8 mouse cellular contexts compared by ENCODE assay signal in genomic region chr1:155082158-155082964, GRCm38 (mm10). TPM values are rescaled to one million over a fixed set of nuclear protein-coding genes. Genes with fewer than 3 reads are reported as not detected.
DNase-seq lines count a peak whose midpoint lies in the region; ATAC-seq and TF ChIP-seq lines count a peak whose summit lies in the region.

No protein-coding gene starts in this region.

- DNase-seq in adrenal gland, adult (ENCODE audit: inconsistent age in 2 of 2, low spot score in 1 of 2): peak; percentile 38 to 72
- no peak for DNase-seq in adrenal gland, postnatal 25 days
- no peak for DNase-seq in liver, embryonic 13.5 days
- DNase-seq in embryo, embryonic 9.5 days (ENCODE audit: extremely low spot score): no peak
- DNase-seq in urinary bladder, postnatal 25 days (ENCODE audit: low spot score): no peak

- no peaks in the 10 kb centered on the region for H3K9me3 ChIP-seq in E14TG2a.4 (ENCODE audit: low read length)
- no peaks in the 10 kb centered on the region for H3K9me3 ChIP-seq in heart, embryonic 14.5 days (ENCODE audit: control insufficient read depth, low read length)
- H3K9me3 ChIP-seq in liver, embryonic 13.5 days (replicated peaks): no peaks in the 10 kb centered on the region
- H3K9me3 ChIP-seq in stomach, embryonic 15.5 days: no peaks in the 10 kb centered on the region

- TF ChIP-seq CTCF in E14TG2a.4 (conservative IDR thresholded peaks at IDR 0.05; ENCODE audit: low read length): no peak

- ATAC-seq in heart, embryonic 14.5 days (ENCODE audit: insufficient number of reproducible peaks, insufficient read depth, low FRiP score, low read depth): no peak
- ATAC-seq in liver, embryonic 13.5 days (ENCODE audit: low read depth): no peak
- no peak for ATAC-seq in stomach, embryonic 15.5 days (ENCODE audit: insufficient read depth, low FRiP score, low read depth)

- peak overlapping the region; percentile 81 for H3K4me3 ChIP-seq in E14TG2a.4 (replicated peaks; ENCODE audit: low read length)
- H3K4me3 ChIP-seq in heart, embryonic 14.5 days (ENCODE audit: control insufficient read depth in 1 of 2, insufficient read depth in 1 of 2, low read depth in 1 of 2, low read length in 2 of 2): peak overlapping the region; percentile 47 to 52
- peak overlapping the region; percentile 63 for H3K4me3 ChIP-seq in liver, embryonic 13.5 days (replicated peaks)
- peak overlapping the region; percentile 47 for H3K4me3 ChIP-seq in stomach, embryonic 15.5 days (replicated peaks)

- peak overlapping the region; percentile 78 to 88 for H3K27ac ChIP-seq in heart, embryonic 14.5 days (replicated peaks in 1 of 2; ENCODE audit: control insufficient read depth in 1 of 2, insufficient read depth in 1 of 2, low read depth in 2 of 2, low read length in 2 of 2)
- peak overlapping the region; percentile 51; the same call in 1 of the 2 replicates for H3K27ac ChIP-seq in liver, embryonic 13.5 days
- H3K27ac ChIP-seq in stomach, embryonic 15.5 days: peak overlapping the region; percentile 93

- 20% methylated on average over 11 of the region's 11 CpGs for WGBS in heart, embryonic 14.5 days
- WGBS in liver, embryonic 13.5 days (ENCODE audit: insufficient replicate concordance): 15% methylated on average over 11 of the region's 11 CpGs
- 14% methylated on average over 11 of the region's 11 CpGs for WGBS in stomach, embryonic 15.5 days

- peak overlapping the region; percentile 74 for H3K9ac ChIP-seq in heart, embryonic 14.5 days (ENCODE audit: low read length)
- peak overlapping the region; percentile 71 for H3K9ac ChIP-seq in liver, embryonic 13.5 days
- H3K9ac ChIP-seq in stomach, embryonic 15.5 days: 0 out of 2 replicates have a peak overlapping the region, but pooled peaks have one; percentile 13

- peaks cover 51% of the 10 kb centered on the region for H3K27me3 ChIP-seq in E14TG2a.4 (ENCODE audit: insufficient read depth, low read length)
- H3K27me3 ChIP-seq in heart, embryonic 14.5 days (ENCODE audit: control insufficient read depth, insufficient read depth, low read length): no peaks in the 10 kb centered on the region
- peaks cover 44% of the 10 kb centered on the region for H3K27me3 ChIP-seq in liver, embryonic 13.5 days
- no peaks in the 10 kb centered on the region for H3K27me3 ChIP-seq in stomach, embryonic 15.5 days (replicated peaks)

- peak overlapping the region; percentile 74 for H3K4me2 ChIP-seq in heart, embryonic 14.5 days (ENCODE audit: low read length)
- peak overlapping the region; percentile 89 for H3K4me2 ChIP-seq in liver, embryonic 13.5 days
- peak overlapping the region; percentile 82 for H3K4me2 ChIP-seq in stomach, embryonic 15.5 days

- H3K4me1 ChIP-seq in E14TG2a.4 (replicated peaks; ENCODE audit: low read depth, low read length): peaks cover 70% of the 10 kb centered on the region
- peaks cover 34 to 43% of the 10 kb centered on the region in 2 experiments for H3K4me1 ChIP-seq in heart, embryonic 14.5 days (ENCODE audit: control insufficient read depth in 2 of 2, insufficient read depth in 2 of 2, low read length in 2 of 2)
- peaks cover 54% of the 10 kb centered on the region for H3K4me1 ChIP-seq in liver, embryonic 13.5 days (replicated peaks)
- peaks cover 38% of the 10 kb centered on the region for H3K4me1 ChIP-seq in stomach, embryonic 15.5 days

- no peaks in the 10 kb centered on the region for H3K36me3 ChIP-seq in E14TG2a.4 (ENCODE audit: insufficient read depth, low read length)
- no peaks in the 10 kb centered on the region for H3K36me3 ChIP-seq in heart, embryonic 14.5 days (ENCODE audit: control insufficient read depth, insufficient read depth, low read length)
- no peaks in the 10 kb centered on the region for H3K36me3 ChIP-seq in liver, embryonic 13.5 days
- H3K36me3 ChIP-seq in stomach, embryonic 15.5 days: no peaks in the 10 kb centered on the region

RNA-seq across cellular contexts. Expression of gene Ier5, which starts 17.1 kb away (rescaled TPM):
- 6.7 and 9.1 TPM in 2 replicates for total RNA-seq in adrenal gland, postnatal 25 days (2021)
- polyA plus RNA-seq in heart, embryonic 14.5 days (2014; fragmentation: Nextera tagmentation; extraction: Ambion mirVana): 8.3 and 10.4 TPM in 2 replicates
- 1.6 and 1.9 TPM in 2 replicates for polyA plus RNA-seq in liver, embryonic 13.5 days (2015; fragmentation: Nextera tagmentation; extraction: Ambion mirVana)
- 5.8 TPM in 2 replicates for polyA plus RNA-seq in stomach, embryonic 15.5 days (2015; fragmentation: Nextera tagmentation; extraction: Ambion mirVana)

Comparison
In these comparisons a context has a peak if more than half of its experiments do, and no peak if none do; other contexts are left out.
1. DNase-seq: peak in adrenal gland, adult (2 of 2); none in adrenal gland, postnatal 25 days (single experiment), liver, embryonic 13.5 days (single experiment), embryo, embryonic 9.5 days (single experiment) and urinary bladder, postnatal 25 days (single experiment).
2. H3K9ac ChIP-seq: peak in every context shown above with its lines; median percentile 74 in heart, embryonic 14.5 days; 71 in liver, embryonic 13.5 days; 13 in stomach, embryonic 15.5 days.
3. Peak in every context shown above with its lines, with median percentiles within 50 percentile points of each other: H3K4me3 ChIP-seq, H3K27ac ChIP-seq and H3K4me2 ChIP-seq.